Mouse (Mus musculus) CD8-positive naive resting alpha-beta T cell, adult 2 months (primary cell): ENCODE measurements around the gene Ptprd.

ENCODE experiments used
- DNase-seq, 2 experiments: peaks; one replicate each; pipeline ENCODE4 v3.0.0; 2022; ENCODE audit warnings: low read depth in 2 of 2, low spot score in 2 of 2

Gene Ptprd

DNA sequence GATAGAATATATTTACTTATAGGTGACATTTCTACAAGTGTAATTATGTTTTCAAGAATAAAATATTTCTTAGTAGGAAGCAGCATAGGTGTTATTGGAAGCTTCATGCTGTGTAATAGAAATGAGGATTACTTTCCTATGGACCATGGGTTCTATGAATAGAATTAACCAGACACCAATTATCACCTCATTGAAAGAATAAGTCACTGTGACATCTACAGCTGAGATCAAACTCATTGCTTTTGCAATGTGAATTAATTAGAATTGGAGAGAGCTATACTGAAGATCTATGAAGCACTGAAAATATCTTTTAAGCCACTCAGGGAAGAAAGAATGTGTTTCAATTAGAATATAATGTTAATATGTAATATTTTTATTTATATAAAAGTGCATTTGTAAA, 1539.1 kb downstream of the Ptprd start:
- no peak for DNase-seq

GRCm38 (mm10) chr4:76661725-76662124, 1550.0 kb downstream of the Ptprd start:
- DNase-seq, result no peak

- no peak for DNase-seq
Observed at GRCm38 (mm10) chr4:76660146-76660545, 1551.6 kb downstream of the Ptprd start.

DNA sequence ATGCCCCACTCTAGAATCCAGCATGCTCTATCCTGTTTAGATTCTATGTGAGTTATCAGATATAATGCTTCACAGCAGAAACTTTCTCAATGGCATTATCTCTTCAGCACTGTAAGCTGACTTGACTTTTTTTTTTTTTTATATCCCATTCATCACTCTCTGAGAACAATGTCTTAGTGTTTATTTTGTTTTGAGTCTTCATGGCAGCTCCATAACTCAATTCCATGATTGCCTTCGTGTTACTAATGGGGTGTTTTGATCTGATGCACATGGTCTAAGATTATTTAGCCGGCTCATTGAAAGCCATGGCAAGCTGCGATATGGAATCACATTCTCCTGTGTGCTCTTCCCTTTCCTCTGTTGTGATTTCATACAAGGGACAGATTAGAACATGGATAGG, 1555.0 kb downstream of the Ptprd start:
- no peak for DNase-seq

DNA sequence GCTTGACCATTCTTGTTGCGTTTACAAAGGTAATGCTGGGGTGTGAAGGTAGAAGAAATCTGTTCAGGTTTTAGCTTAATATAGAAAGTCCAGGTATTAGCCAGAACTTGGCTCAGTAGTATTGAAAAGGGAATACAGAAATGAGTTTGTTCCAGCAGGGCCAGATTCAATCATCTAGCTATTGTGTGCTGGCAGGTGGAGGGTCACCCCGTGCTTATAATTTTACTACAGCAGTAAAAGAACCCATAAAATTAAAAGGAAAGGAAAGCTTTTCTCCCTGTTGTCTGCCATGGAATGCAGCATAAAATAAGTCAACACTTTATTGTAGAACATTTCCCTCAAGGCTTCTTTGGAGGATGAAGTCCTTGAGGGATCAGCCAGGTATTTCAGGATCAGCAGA, 1558.8 kb downstream of the Ptprd start:
- DNase-seq, result no peak

DNA sequence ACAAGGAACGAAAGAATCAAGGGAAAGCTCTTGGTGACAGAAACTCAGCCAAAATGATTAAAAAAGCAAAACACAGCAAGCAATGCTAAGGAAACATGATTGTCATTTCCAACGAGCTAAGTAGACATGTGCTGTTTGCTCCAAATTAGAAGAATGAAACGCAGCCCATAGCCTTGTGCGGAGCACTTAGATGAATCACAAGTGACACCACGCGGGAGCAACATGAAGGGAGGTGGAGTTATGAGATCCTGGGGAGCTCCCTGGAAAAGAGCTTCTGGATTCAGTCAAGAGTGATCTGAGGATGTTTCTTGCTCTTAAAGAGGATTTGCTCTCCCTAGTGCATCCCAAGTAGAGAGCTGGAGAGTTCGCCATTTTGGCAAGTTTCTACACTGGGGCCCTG, 1590.0 kb downstream of the Ptprd start:
- no peak for DNase-seq

DNA sequence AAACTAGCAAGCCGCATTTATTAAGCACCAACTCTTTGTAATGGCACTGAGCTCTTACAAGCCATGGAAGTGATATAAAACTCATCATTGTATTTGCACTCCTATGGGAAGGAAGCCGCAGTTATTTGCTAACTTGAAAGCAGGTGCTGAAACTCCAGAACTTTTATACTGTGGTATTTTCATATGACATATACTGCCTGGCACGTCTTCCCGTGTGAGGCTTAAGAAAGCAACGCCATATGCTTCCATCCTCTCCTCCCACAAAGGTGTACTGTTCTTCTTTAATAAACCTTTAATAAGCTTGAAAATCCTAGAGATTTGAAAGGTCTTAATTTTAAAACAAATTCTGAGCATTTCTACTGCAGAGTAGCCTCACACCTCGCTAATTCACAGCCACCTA, 1595.1 kb downstream of the Ptprd start:
- DNase-seq, result no peak

DNA sequence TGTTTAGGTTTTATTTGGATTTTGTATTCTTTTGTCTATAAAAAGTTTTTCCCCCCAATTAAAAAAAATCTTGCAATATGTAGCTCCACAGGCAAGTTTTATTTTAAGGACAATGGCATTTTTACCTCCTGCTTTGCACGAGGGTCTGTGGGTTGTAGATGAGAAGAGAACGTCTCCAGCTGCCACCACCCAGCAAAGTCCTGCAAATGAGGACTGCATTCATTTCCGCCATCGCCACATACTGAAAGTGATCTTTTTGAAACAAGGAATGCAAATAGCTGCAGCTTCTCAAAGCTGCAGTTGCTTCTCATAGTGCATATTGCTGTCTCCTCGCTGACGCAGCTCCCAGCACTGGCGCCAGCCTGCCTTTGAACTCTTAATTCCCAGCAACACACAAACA, 1603.5 kb downstream of the Ptprd start:
- DNase-seq, result no peak

DNA sequence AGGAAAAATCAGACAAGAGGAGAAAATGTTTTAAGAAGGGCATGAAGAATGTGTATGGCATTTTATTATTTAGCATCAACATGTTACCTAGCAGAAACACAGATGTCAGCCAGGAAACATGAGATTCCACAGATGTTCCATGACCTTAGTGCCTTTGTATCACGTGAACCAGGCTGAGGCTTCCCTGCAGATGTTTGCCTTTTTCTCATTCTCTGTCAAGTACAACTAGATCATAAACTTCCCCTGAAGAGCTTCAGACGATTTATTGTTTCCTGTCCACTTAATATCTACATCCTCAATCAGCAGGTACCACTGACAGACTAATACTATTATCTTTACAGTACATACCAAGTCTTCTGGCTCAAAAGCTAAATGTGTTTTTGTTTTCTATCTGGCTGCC, 1605.0 kb downstream of the Ptprd start:
- DNase-seq, result no peak

DNA sequence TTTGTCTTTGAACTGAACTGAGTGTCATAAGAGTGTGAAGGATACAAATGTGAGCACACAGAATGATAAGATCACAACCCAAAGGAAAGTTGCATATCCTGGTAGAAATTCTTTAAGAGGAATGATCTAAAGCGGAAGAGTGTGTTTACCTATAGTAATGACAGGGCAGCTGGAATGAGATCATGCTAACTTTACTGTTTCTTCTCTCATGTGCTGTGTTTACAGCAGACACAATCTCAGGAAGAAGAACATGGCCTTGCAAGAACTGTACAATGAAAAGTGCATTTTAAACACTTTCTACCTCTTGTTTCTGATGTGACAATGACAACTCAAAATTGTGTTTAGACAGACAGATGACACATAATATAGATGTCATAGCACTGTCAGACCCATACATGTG, 1621.0 kb downstream of the Ptprd start:
- DNase-seq, result no peak

DNA sequence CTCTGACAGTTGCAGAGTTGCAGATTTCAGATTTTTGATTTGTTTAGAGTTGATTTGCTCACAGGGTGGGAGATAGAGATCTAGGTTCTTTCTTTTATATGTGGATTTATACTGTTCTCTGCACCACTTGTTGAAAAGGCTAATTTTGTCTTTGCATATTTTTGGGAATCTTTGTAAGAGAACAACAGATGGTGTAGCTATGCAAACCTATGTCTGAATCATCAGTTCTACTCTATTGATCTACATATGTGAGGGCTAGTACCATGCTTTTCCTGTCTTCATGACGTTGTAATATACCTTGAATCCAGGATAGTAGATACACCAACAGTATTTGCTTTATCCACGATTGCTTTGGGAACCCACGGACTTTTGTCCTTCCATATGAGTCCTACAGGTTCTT, 1628.7 kb downstream of the Ptprd start:
- no peak for DNase-seq

GRCm38 (mm10) chr4:76566006-76566405, 1645.8 kb downstream of the Ptprd start:
- no peak for DNase-seq

DNA sequence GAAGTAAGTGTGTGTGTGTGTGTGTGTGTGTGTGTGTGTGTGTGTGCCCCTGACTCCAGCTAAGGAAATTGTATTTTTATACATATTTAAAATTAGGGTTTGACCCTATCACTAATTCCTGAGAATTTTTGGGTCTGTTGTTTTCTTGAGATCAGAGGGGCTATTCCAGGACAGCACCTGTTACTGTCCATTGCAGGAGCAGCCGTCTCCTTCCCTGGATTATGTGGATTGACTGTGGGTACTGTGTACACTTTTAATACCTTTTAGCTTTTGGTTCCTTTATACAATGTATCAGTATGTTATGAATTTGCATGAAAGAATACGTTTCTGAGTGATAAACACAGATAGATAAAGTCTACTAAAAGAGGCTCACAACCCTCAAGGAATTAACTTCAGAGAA, 1670.0 kb downstream of the Ptprd start:
- DNase-seq, result no peak

DNA sequence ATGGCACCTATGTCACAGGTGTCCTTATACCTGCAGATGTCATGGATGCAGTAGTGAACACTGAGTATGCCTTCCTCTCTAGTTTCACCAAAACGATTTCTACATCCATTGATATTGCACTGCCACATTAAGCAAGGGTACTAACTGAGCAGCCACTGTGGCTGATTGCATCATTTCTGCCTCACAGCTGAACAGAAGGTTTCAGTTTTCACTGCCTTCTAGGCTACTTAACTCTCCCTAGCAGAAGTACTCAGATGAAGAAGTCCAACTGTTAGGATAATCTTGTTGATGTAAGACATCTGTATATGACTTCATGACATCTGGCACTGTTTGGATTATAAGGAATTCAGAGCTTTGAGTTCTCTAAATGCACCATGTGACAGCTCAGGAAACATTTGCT, 1678.8 kb downstream of the Ptprd start:
- no peak for DNase-seq

- no peak for DNase-seq
Observed at GRCm38 (mm10) chr4:76525281-76525680, 1686.5 kb downstream of the Ptprd start.

DNA sequence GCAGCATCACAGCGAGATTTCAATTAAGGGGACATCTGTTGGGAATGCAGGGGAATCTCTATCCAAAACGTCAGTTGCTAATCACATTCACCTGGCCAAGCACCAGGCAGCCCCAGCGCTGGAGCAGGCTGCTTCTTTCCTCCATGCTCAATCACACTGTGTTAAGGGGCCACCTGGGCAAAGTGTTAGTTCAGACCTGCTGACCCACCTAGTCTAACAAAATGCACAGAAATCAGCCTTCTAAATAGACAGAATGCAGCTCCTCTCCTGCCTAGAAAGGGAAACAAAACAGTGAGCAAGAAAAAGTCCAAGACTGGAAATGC, 1708.5 kb downstream of the Ptprd start:
- no peak for DNase-seq

GRCm38 (mm10) chr4:76502575-76503278, 1709.0 kb downstream of the Ptprd start:
- DNase-seq, result no peak

- DNase-seq, result no peak
Observed at GRCm38 (mm10) chr4:76485848-76486247, 1725.9 kb downstream of the Ptprd start.

DNA sequence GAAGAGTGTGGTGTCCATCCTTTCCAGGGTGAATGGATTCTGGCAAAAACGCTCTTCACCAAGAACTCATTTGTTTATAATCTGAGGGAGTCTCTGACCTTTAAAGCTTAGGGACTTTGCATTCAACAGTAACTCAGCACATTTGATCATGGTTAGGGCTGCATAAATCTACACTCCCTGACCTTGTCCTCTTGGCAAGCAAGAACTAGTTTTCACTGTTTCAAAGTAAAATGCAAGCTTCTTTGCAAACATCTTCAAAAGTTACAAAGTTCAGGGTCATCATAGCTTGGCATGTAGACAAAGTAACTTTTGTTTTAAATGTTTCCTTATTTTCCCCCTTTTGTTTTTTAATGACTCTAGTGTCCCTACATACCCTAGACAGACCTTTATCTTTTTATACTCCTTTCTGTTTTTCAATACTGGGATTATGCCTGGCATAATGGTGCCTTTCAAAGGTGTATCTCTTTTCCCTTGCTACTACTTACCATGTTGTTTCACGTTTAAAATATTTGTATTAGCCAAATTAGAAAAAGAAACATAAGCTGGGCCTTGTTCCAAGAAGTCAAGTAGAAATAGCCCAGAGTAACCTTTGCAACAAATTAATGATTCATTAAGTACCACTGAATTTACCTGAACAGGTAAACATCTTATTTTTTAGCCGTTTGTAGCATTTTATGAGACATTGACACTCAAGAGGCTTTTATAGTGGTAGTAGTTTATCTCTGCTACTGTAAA, 1743.2 kb downstream of the Ptprd start:
- no peak for DNase-seq

DNA sequence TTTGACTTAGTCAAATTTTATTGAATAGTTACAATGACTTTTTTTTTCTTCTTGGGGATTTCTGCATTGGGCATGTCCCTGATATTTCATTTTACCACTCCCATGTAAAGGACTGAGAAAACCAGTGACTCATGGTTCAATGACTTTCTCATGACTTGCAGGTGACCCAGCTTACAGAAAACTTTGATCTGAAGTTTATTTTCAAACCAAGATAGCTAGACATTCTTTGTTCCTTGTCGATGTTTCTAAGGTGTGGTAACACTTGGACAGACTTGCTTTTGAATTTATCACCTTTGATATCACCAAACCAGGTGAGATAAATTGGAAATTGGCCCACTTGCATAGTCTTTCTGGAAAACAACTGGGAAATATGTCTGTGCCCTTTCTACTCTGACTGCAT, 1747.1 kb downstream of the Ptprd start:
- no peak for DNase-seq

DNA sequence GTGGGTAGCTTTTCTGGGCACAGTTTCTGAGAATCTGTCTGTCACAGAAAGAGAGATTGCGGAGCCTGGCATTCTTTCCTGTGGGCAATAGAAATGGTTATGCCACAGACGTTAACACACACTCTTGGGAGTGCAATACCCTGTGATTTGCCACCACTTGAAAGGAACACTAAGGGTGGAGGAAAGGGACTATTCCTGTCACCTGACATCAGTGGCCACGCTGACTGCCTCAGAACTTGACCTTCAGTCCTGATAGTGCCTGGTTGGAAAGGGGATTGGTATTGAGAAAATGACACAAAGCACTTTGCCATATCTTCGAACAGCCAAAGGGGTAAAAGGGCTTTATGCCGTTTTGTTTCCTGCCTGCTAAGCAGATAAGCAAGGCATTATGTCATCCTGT, 1750.4 kb downstream of the Ptprd start:
- no peak for DNase-seq

- DNase-seq, result no peak
Observed at GRCm38 (mm10) chr4:76460556-76460955, 1751.2 kb downstream of the Ptprd start.

DNA sequence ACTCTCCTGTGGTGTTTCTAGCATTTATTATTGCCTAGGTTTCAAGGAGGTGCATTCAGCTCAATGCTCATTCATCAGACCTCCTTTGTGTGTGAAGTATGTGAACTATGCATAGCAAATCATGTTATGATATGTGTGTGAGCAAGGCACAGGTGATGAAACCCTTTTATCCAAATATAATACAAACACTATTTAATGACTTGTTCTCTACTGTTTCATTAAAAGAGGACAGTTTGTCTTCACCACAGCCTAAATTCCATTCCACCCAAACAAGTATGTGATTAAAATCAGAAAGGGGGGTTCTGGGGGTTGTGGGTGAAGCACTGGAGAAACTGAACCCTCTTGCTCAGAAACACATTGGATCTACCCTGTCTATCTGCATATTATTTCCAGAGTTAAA, 1752.1 kb downstream of the Ptprd start:
- DNase-seq, result no peak
